Mouse (Mus musculus) cerebellum, adult 2 months (tissue): Measurements from ENCODE around the gene Slc13a5.

Experiments
- CTCF ChIP-seq: fragments of 200-500 bp; IDR thresholded peaks from 2 replicates; pipeline ENCODE4 v1.5.1; 2011; ENCODE audit warnings: low read depth, mild to moderate bottlenecking, control low read depth, low read length, moderate library complexity, borderline replicate concordance; ENCODE audit not compliant: insufficient read depth
- POLR2A ChIP-seq: fragments of 200-500 bp; IDR thresholded peaks from 2 replicates; pipeline ENCODE4 v1.6.1; 2011; ENCODE audit warnings: low read length, control low read depth, borderline replicate concordance; ENCODE audit not compliant: insufficient read depth

DNA sequence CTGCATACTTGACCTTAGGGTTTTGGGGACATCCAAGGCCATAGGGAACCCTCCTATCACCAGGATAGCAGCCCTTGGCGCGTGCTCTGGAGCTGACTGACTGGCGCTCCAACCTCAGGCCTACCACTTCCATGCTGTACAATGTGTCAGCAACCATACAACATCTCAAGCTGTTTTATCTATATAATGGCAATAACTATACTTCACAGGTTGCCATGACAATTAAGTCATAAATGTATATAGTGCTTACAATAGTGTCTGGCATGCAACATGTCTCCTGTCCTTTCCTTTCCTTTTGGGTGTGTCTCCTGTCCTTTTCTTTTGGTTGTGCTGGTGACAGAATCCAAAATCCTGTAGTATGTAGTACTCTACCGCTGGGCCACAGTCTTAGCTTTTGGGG, 11.4 kb downstream of the Slc13a5 start:
- no peak for TF ChIP-seq CTCF
- TF ChIP-seq POLR2A, result no peak
